Mouse (Mus musculus) intestine, embryonic 14.5 days (tissue): ENCODE data around the gene Jazf1. TPM values are rescaled to one million over a fixed set of nuclear protein-coding genes. Genes with fewer than 3 reads are reported as not detected.
A peak's percentile ranks its signal among the peaks of the same experiment; 100 is the strongest.

Source experiments
- ATAC-seq: fragments of 200-750 bp; cut with Nextera tagmentation; replicated peaks from 2 replicates; pipeline ENCODE4 v1.8.0; 2017; ENCODE audit warnings: low read depth, moderate number of reproducible peaks, moderate TSS enrichment, moderate library complexity; ENCODE audit not compliant: low FRiP score, low TSS enrichment
- DNase-seq: peaks from one replicate; pipeline ENCODE4 v3.0.0-alpha.2; 2018; ENCODE audit warnings: low spot score
- H3K27ac ChIP-seq: fragments of 300-500 bp; sonication (generic); 2 replicates; pipeline ENCODE4 v1.5.1; 2014; ENCODE audit warnings: low read depth, mild to moderate bottlenecking, control low read depth
- H3K27me3 ChIP-seq: fragments of 300-500 bp; sonication (generic); replicated peaks from 2 replicates; pipeline ENCODE4 v1.6.1; 2014; ENCODE audit warnings: low read length, control low read depth; ENCODE audit not compliant: control insufficient read depth, insufficient read depth
- H3K36me3 ChIP-seq: fragments of 300-500 bp; sonication (generic); 2 replicates; pipeline ENCODE4 v1.6.1; 2014; ENCODE audit warnings: low read length, control low read depth; ENCODE audit not compliant: control insufficient read depth, insufficient read depth
- H3K4me1 ChIP-seq: fragments of 300-500 bp; sonication (generic); replicated peaks from 2 replicates; pipeline ENCODE4 v1.6.1; 2014; ENCODE audit warnings: low read length, control low read depth, mixed read lengths; ENCODE audit not compliant: control insufficient read depth, insufficient read depth
- H3K4me2 ChIP-seq: fragments of 300-500 bp; sonication (generic); 2 replicates; pipeline ENCODE4 v1.6.1; 2014; ENCODE audit warnings: low read length
- H3K4me3 ChIP-seq: fragments of 300-500 bp; sonication (generic); 2 replicates; pipeline ENCODE4 v1.5.1; 2014; ENCODE audit warnings: low read depth, low read length, control low read depth, mixed read lengths
- H3K9ac ChIP-seq: fragments of 300-500 bp; sonication (generic); 2 replicates; pipeline ENCODE4 v1.6.1; 2014; ENCODE audit warnings: mild to moderate bottlenecking, low read length
- H3K9me3 ChIP-seq: fragments of 300-500 bp; sonication (generic); 2 replicates; pipeline ENCODE4 v1.6.1; 2016; ENCODE audit warnings: low read length, control low read depth; ENCODE audit not compliant: control insufficient read depth
- WGBS: fragments of 180-500 bp; shearing (Covaris S2); extraction: QIAGEN DNeasy Blood & Tissue Kit; methylation state at CpG from one replicate; pipeline ENCODE4 v1.1.7; 2014; 5-methylcytosine and 5-hydroxymethylcytosine counted together
- polyA plus RNA-seq: library from polyadenylated mRNA; unstranded; fragments of >200 nt; fragmentation: Nextera tagmentation; extraction: Ambion mirVana; gene quantifications from 2 replicates; pipeline ENCODE4 v1.2.1, GENCODE M21; 2014

Jazf1 gene
- polyA plus RNA-seq = 6.9 and 7.6 TPM in 2 replicates

DNA sequence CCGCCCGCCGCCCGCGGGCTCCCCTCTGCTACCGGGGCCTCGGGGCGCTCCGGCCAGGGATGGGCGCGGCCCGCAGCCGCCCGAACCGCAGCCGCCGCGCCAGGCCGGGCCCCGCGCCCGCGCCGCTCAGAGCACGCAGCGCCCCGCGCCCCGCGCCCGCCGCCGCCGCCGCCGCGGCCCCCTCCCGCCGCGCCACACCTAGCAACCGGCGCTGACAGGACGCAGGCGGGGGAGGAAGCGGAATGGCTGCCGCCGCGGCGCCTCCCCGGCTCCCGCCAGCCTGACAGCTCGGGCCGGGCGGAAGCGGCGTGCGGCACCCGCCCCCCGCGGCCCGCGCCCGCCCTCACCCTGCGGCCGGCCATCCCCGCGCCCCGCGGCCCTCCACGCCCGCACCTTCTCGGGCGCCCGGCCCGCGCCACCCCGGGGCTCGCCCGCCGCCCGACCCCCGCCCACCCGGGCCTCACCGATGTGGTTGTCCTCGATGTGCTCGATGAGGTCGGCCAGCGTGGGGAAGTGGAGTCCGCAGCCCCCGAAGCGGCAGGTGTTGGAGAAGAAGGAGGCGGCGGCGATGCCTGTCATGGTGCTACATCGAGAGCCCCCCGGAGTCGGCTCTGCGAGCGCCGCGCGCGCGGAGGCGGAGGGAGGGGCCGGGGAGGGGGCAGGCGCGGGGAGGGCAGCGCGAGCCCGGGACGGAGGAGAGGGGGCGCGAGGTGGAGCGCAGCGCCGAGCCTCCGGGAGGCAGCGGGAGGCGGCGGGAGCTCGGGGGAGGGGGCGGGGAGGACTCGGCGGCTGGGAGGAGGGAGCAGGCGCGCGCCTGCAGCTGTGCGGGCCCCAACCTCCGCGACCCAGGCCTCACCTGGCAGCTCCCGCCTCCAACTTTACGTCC, at the start of gene Jazf1:
Gene Jazf1 (minus strand): TSS at position 643 of the 886 bp plus-strand sequence.
- H3K4me1 ChIP-seq = 0 out of 2 replicates have a peak, but pooled peaks cover 3% of the 10 kb centered on the region
- under 1% methylated on average over 60 of the region's 133 CpGs for WGBS
- ATAC-seq (peak; percentile 82), DNase-seq (peak; percentile 81)
- no peaks in the 10 kb centered on the region for H3K9me3 ChIP-seq
- peak within 1 kb of the TSS; percentile 74 for H3K4me3 ChIP-seq
- H3K36me3 ChIP-seq = no peaks in the 10 kb centered on the region
- no peak within 1 kb of the TSS for H3K27ac ChIP-seq
- H3K4me2 ChIP-seq = peak within 1 kb of the TSS; percentile 79
- H3K27me3 ChIP-seq = peaks cover 26% of the 10 kb centered on the region; the same call in 1 of the 2 replicates
- H3K9ac ChIP-seq = peak within 1 kb of the TSS; percentile 59

DNA sequence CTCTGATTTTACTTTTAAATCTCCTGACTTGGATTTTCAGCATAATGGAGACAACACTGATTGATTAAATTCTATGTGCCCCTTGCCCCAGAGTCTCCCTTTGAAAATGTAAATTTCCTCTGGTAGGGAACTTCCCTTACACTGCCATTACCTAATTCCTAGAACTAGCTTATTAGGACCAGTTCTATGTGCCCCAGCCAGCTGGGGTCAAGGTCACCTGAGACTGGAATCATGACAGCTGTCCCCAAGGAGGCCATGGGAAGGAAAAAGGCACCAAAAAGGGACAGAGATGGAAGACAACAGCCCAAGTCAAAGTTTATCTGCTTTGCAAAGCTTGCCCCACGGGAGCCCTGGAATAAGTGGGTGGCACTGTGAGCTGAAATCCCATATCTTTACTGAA, 49.4 kb upstream of the Jazf1 start:
- ATAC-seq = no peak
- WGBS = 58% methylated on average over 1 of the region's 1 CpGs
- no peaks in the 10 kb centered on the region for H3K4me1 ChIP-seq

GRCm38 (mm10) chr6:53086879-53087278, 18.4 kb upstream of the Jazf1 start:
- Histone ChIP-seq H3K36me3 (no peaks in the 10 kb centered on the region), H3K4me2 (no peak overlapping the region), H3K9ac (no peak overlapping the region), H3K4me1 (peaks cover 7% of the 10 kb centered on the region; the same call in 1 of the 2 replicates), H3K4me3 (no peak overlapping the region), H3K27me3 (no peaks in the 10 kb centered on the region), H3K9me3 (no peaks in the 10 kb centered on the region), H3K27ac (no peak overlapping the region)
- ATAC-seq (no peak), DNase-seq (no peak)
- 34% methylated on average over 4 of the region's 4 CpGs for WGBS

More for the DNA sequence above, 49.4 kb upstream of the Jazf1 start:
- no peaks in the 10 kb centered on the region for H3K27me3 ChIP-seq
- H3K4me3 ChIP-seq = no peak overlapping the region
- no peaks in the 10 kb centered on the region for H3K9me3 ChIP-seq
- DNase-seq = no peak
- no peak overlapping the region for H3K9ac ChIP-seq
- H3K36me3 ChIP-seq = no peaks in the 10 kb centered on the region
- no peak overlapping the region for H3K4me2 ChIP-seq
- H3K27ac ChIP-seq = no peak overlapping the region

- H3K9me3 ChIP-seq = no peaks in the 10 kb centered on the region
- H3K27ac ChIP-seq = no peak overlapping the region
- 63% methylated on average over 4 of the region's 4 CpGs for WGBS
- ATAC-seq (no peak), DNase-seq (no peak)
- H3K27me3 ChIP-seq = no peaks in the 10 kb centered on the region
- no peak overlapping the region for H3K4me3 ChIP-seq
- H3K4me1 ChIP-seq = no peaks in the 10 kb centered on the region
- no peaks in the 10 kb centered on the region for H3K36me3 ChIP-seq
- H3K9ac ChIP-seq = no peak overlapping the region
- no peak overlapping the region for H3K4me2 ChIP-seq
Observed at GRCm38 (mm10) chr6:53081241-53081640, 12.8 kb upstream of the Jazf1 start.

DNA sequence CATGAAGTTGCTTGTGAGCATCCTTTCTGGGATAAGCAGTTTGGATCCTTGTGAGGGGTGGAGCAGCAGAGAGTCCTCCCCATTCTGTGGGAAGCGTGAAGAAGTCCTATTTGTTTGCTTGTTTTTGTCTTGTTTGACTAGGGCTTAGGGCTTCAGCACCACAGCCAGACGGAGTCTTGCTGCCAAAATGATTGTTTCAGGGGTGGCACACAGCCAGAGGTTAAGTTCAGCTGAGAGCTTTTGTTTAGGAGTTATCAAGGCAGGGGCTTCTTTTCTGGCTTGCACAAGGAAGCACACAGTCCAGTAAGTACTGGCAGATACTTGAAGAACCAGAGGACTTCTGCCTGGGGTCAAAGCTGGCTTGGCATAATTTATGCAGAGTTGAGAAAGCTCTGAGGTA, 10.2 kb upstream of the Jazf1 start:
- H3K27ac ChIP-seq = no peak overlapping the region
- H3K36me3 ChIP-seq = no peaks in the 10 kb centered on the region
- no peak overlapping the region for H3K4me2 ChIP-seq
- H3K9me3 ChIP-seq = no peaks in the 10 kb centered on the region
- ATAC-seq (no peak), DNase-seq (no peak)
- 43% methylated on average over 2 of the region's 2 CpGs for WGBS
- no peak overlapping the region for H3K4me3 ChIP-seq
- H3K9ac ChIP-seq = no peak overlapping the region
- no peaks in the 10 kb centered on the region for H3K27me3 ChIP-seq
- H3K4me1 ChIP-seq = no peaks in the 10 kb centered on the region

DNA sequence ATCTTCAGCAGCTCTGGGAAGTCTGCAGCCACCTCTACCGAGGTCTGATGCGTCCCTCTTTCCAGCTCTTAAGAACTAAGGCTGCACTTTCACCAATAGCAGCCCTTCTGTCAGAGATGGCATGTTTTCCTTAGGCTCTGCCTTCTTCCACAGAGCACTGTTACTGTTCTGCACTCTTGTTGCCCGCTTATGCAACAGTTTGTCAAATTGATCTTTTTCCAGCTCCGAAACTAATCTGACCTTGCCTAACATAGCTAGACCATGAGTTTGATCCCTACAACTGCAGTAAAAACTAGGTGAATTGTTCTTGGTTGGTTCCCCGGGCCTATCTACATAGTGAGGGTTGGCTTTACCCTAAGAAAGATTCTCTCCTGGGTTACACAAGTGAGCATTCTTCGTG, 3.3 kb upstream of the Jazf1 start:
- Histone ChIP-seq H3K36me3 (no peaks in the 10 kb centered on the region), H3K4me3 (no peak overlapping the region), H3K9ac (no peak overlapping the region), H3K4me2 (no peak overlapping the region), H3K9me3 (no peaks in the 10 kb centered on the region), H3K27ac (no peak overlapping the region), H3K4me1 (0 out of 2 replicates have a peak, but pooled peaks cover 3% of the 10 kb centered on the region), H3K27me3 (peaks cover 25% of the 10 kb centered on the region; the same call in 1 of the 2 replicates)
- no peak for DNase-seq
- ATAC-seq = no peak
- 73% methylated on average over 6 of the region's 6 CpGs for WGBS

- Histone ChIP-seq H3K4me3 (no peak overlapping the region), H3K27me3 (peaks cover 26% of the 10 kb centered on the region; the same call in 1 of the 2 replicates), H3K4me1 (0 out of 2 replicates have a peak, but pooled peaks cover 3% of the 10 kb centered on the region), H3K27ac (no peak overlapping the region), H3K4me2 (no peak overlapping the region), H3K9me3 (no peaks in the 10 kb centered on the region), H3K9ac (no peak overlapping the region), H3K36me3 (no peaks in the 10 kb centered on the region)
- ATAC-seq (no peak), DNase-seq (no peak)
- WGBS = 37% methylated on average over 5 of the region's 5 CpGs
Observed at GRCm38 (mm10) chr6:53069976-53070575, 1.6 kb upstream of the Jazf1 start.

- 0 out of 2 replicates have a peak, but pooled peaks cover 3% of the 10 kb centered on the region for H3K4me1 ChIP-seq
- peak overlapping the region; percentile 74 for H3K4me3 ChIP-seq
- H3K36me3 ChIP-seq = no peaks in the 10 kb centered on the region
- no peaks in the 10 kb centered on the region for H3K9me3 ChIP-seq
- peak overlapping the region; percentile 79 for H3K4me2 ChIP-seq
- H3K27ac ChIP-seq = no peak overlapping the region
- ATAC-seq = peak; percentile 44
- H3K9ac ChIP-seq = peak overlapping the region; percentile 59; the same call in 1 of the 2 replicates
- peak; percentile 75 for DNase-seq
- H3K27me3 ChIP-seq = peaks cover 26% of the 10 kb centered on the region; the same call in 1 of the 2 replicates
- 5% methylated on average over 6 of the region's 6 CpGs for WGBS
Observed at GRCm38 (mm10) chr6:53068875-53069178, 396 bp upstream of the Jazf1 start.
